Comparison of ENCODE assay signal across 15 mouse cellular contexts in the genomic region with DNA sequence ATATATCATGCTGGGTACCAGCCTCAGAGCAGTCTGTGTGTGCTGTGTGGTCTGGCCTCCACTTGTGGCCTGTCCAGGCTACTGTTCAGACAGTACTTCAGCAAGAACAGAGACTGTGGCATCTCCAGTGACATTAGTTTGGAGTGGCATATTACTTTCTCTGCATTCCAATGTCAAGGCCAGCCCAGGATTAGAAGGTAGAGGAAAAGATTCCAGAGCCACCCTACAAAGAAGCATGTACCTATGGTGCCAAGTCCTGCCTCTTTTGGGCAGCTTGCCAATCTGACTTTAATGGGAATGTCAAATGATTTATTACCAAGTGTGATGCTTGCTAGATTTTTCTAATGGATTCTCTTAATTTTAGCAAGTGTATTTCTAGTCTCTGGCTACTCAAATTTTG. TPM values are rescaled to one million over a fixed set of nuclear protein-coding genes. Genes with fewer than 3 reads are reported as not detected.
DNase-seq lines count a peak whose midpoint lies in the region; ATAC-seq lines count a peak whose summit lies in the region.
"Had no signal": no experiment of that assay in that cellular context is flagged by ENCODE, and none has a peak within 500 bp of the region (broad histone marks: within the 10 kb centered on the region; RNA-seq: fewer than 3 reads in every experiment).

No protein-coding gene starts in this region.

- ATAC-seq in hindbrain, embryonic 16.5 days = 0 out of 2 replicates have a peak, but pooled peaks have one; percentile 60
- ATAC-seq: midbrain, embryonic 15.5 days had no signal

- H3K27me3 ChIP-seq in hindbrain, embryonic 16.5 days (replicated peaks; ENCODE audit: control insufficient read depth, insufficient read depth, low read length) = no peaks in the 10 kb centered on the region
- H3K27me3 ChIP-seq: embryonic facial prominence, embryonic 15.5 days; midbrain, embryonic 15.5 days had no signal

- H3K36me3 ChIP-seq in hindbrain, embryonic 16.5 days (ENCODE audit: control insufficient read depth, insufficient read depth, low read length) = no peaks in the 10 kb centered on the region
- H3K36me3 ChIP-seq: embryonic facial prominence, embryonic 15.5 days; midbrain, embryonic 15.5 days had no signal

- H3K27ac ChIP-seq in hindbrain, embryonic 16.5 days (ENCODE audit: low read depth, low read length) = no peak overlapping the region
- H3K27ac ChIP-seq: embryonic facial prominence, embryonic 15.5 days; midbrain, embryonic 15.5 days had no signal

- no peaks in the 10 kb centered on the region; the same call in 1 of the 2 replicates for H3K4me1 ChIP-seq in hindbrain, embryonic 16.5 days (ENCODE audit: control insufficient read depth, insufficient read depth, low read depth, low read length)
- H3K4me1 ChIP-seq: embryonic facial prominence, embryonic 15.5 days; midbrain, embryonic 15.5 days had no signal

- no peak overlapping the region for H3K4me2 ChIP-seq in hindbrain, embryonic 16.5 days (ENCODE audit: low read length)
- H3K4me2 ChIP-seq: embryonic facial prominence, embryonic 15.5 days; heart, embryonic 11.5 days; midbrain, embryonic 15.5 days had no signal

- H3K9ac ChIP-seq in hindbrain, embryonic 16.5 days (ENCODE audit: low read depth, low read length) = no peak overlapping the region
- H3K9ac ChIP-seq: embryonic facial prominence, embryonic 15.5 days; midbrain, embryonic 15.5 days had no signal

- no peak overlapping the region for H3K4me3 ChIP-seq in hindbrain, embryonic 16.5 days (ENCODE audit: low read length)
- H3K4me3 ChIP-seq: embryonic facial prominence, embryonic 15.5 days; midbrain, embryonic 15.5 days had no signal

- H3K9me3 ChIP-seq in hindbrain, embryonic 16.5 days (ENCODE audit: control insufficient read depth, low read length) = no peaks in the 10 kb centered on the region
- H3K9me3 ChIP-seq: embryonic facial prominence, embryonic 15.5 days; midbrain, embryonic 15.5 days had no signal

- DNase-seq in heart, postnatal 4 days = peak; percentile 35
- no peak for DNase-seq in heart, adult 18-20 months
- DNase-seq in ovary, postnatal 14 days (ENCODE audit: low spot score) = peak; percentile 8
- DNase-seq in ovary, adult 18-20 months (ENCODE audit: low spot score) = no peak
- peak; percentile 54 to 67 for DNase-seq in kidney, postnatal 4 days
- DNase-seq in urinary bladder, postnatal 14 days (ENCODE audit: low spot score) = no peak
- no peak for DNase-seq in thymus, postnatal 14 days
- DNase-seq: cerebellum, adult 9-10 months; left cerebral cortex, postnatal 4 days had no signal

RNA-seq across cellular contexts. Expression of a gene that starts 54.6 kb away (rescaled TPM):
- total RNA-seq in heart, postnatal 4 days (2021) = under 1 TPM in 1 of 2 experiments, not detected in 1; 0.63 TPM
- not detected for total RNA-seq in heart, adult 18-20 months (2021)
- polyA plus RNA-seq in hindbrain, embryonic 16.5 days (2015; fragmentation: Nextera tagmentation; extraction: Ambion mirVana) = 0.57 and 0.88 TPM in 2 replicates
- total RNA-seq: ES-E14; left cerebral cortex, postnatal 4 days had no signal
- polyA plus RNA-seq: embryonic facial prominence, embryonic 15.5 days; heart, embryonic 11.5 days; small intestine, adult 2 months had no signal

Comparison
In these comparisons a context has a peak if more than half of its experiments do, and no peak if none do; other contexts are left out.
1. DNase-seq: peak in heart, postnatal 4 days (single experiment), ovary, postnatal 14 days (single experiment) and kidney, postnatal 4 days (2 of 2); none in heart, adult 18-20 months (0 of 2), ovary, adult 18-20 months (single experiment), urinary bladder, postnatal 14 days (single experiment) and thymus, postnatal 14 days (single experiment).